Mouse (Mus musculus): ENCODE results near the gene Ano1.

Gene Ano1

GRCm38 (mm10) chr7:144696764-144697704 lies 54.7 kb downstream of the Ano1 start:
- no peak for DNase-seq

- DNase-seq, result no peak
Measured at GRCm38 (mm10) chr7:144689855-144690254, 61.9 kb downstream of the Ano1 start.

GRCm38 (mm10) chr7:144689136-144689535 lies 62.6 kb downstream of the Ano1 start:
- DNase-seq, result no peak

GRCm38 (mm10) chr7:144687663-144688381 lies 64.0 kb downstream of the Ano1 start:
- no peak for DNase-seq

- DNase-seq, result no peak
Measured at GRCm38 (mm10) chr7:144684947-144685346, 66.8 kb downstream of the Ano1 start.

- DNase-seq, result no peak
Measured at GRCm38 (mm10) chr7:144684467-144684866, 67.3 kb downstream of the Ano1 start.

- no peak for DNase-seq
Measured at GRCm38 (mm10) chr7:144680096-144680495, 71.7 kb downstream of the Ano1 start.

GRCm38 (mm10) chr7:144678241-144679030 lies 73.3 kb downstream of the Ano1 start:
- peak in 1 of 2 experiments; percentile 14 for DNase-seq

GRCm38 (mm10) chr7:144677341-144678086 lies 74.3 kb downstream of the Ano1 start:
- no peak for DNase-seq

- DNase-seq, result no peak
Measured at GRCm38 (mm10) chr7:144675632-144676031, 76.1 kb downstream of the Ano1 start.

GRCm38 (mm10) chr7:144669895-144670294 lies 81.9 kb downstream of the Ano1 start:
- no peak for DNase-seq

GRCm38 (mm10) chr7:144668603-144669278 lies 83.0 kb downstream of the Ano1 start:
- DNase-seq, result no peak

- no peak for DNase-seq
Measured at GRCm38 (mm10) chr7:144667091-144667490, 84.7 kb downstream of the Ano1 start.

GRCm38 (mm10) chr7:144665585-144665984 lies 86.2 kb downstream of the Ano1 start:
- DNase-seq, result no peak

- no peak for DNase-seq
Measured at GRCm38 (mm10) chr7:144663566-144663965, 88.2 kb downstream of the Ano1 start.

GRCm38 (mm10) chr7:144656261-144656967 lies 95.4 kb downstream of the Ano1 start:
- DNase-seq, result no peak

- peak; percentile 26 for DNase-seq
Measured at GRCm38 (mm10) chr7:144653681-144654425, 97.9 kb downstream of the Ano1 start.

- DNase-seq, result peak; percentile 24 to 33
Measured at GRCm38 (mm10) chr7:144647547-144647946, 104.2 kb downstream of the Ano1 start.

- no peak for DNase-seq
Measured at GRCm38 (mm10) chr7:144640817-144641216, 111.0 kb downstream of the Ano1 start.

- no peak for DNase-seq
Measured at GRCm38 (mm10) chr7:144636000-144636399, 115.8 kb downstream of the Ano1 start.
